Mouse (Mus musculus): Measurements from ENCODE around the gene D2hgdh.

- no peak for TF ChIP-seq EP300 (IDR thresholded peaks at IDR 0.05; ENCODE audit: low read depth)
- TF ChIP-seq CTCF (IDR thresholded peaks at IDR 0.05; ENCODE audit: low read depth), result no peak
These were observed 11.3 kb downstream of the D2hgdh start for GRCm38 (mm10) chr1:93835876-93836531.

Data from liver, embryonic 14.5 days (tissue).